Mouse (Mus musculus): ENCODE results near the gene Tek. TPM values are rescaled to one million over a fixed set of nuclear protein-coding genes. Genes with fewer than 3 reads are reported as not detected.
"Not testable (repeated sequence)": the region's sequence is repeated elsewhere in the genome, so short reads cannot be mapped to it uniquely, and the experiment has no call there.

The Tek gene
- 41.9 and 45.9 TPM in 2 replicates for total RNA-seq (2021)
- long read RNA-seq, experiment 1, full-length matches to known transcripts = 24 of 28 reads
- long read RNA-seq, experiment 1, partial matches to known transcripts = 2 of 28 reads
- long read RNA-seq, experiment 1, other reads (novel, unspliced or antisense) = 2 of 28 reads
- long read RNA-seq, experiment 2, full-length matches to known transcripts = 14 of 19 reads
- long read RNA-seq, experiment 2, partial matches to known transcripts = 4 of 19 reads
- long read RNA-seq, experiment 2, other reads (novel, unspliced or antisense) = 1 of 19 reads

- no peak for DNase-seq
These were observed at the start of gene Tek for GRCm38 (mm10) chr4:94738838-94739731. TSS of gene Tek (plus strand) at chr4:94739289.

DNA sequence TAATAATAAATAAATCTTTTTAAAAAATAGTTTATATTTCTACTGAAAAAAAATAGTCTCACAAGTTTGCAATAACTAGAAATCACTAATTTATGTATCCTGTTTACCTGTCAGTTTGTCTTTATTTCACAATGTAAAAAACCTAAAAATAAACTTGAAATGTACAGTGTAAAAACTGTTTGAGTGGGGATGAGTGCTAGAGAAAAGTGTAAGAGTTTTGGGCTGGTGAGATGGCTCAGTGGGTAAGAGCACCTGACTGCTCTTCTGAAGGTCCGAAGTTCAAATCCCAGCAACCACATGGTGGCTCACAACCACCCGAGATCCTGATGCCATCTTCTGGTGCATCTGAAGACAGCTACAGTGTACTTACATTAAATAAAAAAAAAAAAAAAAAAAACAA, 49.3 kb upstream of the Tek start:
- not testable (repeated sequence) for DNase-seq

- no peak for DNase-seq
These were observed 48.0 kb upstream of the Tek start for GRCm38 (mm10) chr4:94691078-94691477.

GRCm38 (mm10) chr4:94692175-94692574, 46.9 kb upstream of the Tek start:
- no peak for DNase-seq

DNA sequence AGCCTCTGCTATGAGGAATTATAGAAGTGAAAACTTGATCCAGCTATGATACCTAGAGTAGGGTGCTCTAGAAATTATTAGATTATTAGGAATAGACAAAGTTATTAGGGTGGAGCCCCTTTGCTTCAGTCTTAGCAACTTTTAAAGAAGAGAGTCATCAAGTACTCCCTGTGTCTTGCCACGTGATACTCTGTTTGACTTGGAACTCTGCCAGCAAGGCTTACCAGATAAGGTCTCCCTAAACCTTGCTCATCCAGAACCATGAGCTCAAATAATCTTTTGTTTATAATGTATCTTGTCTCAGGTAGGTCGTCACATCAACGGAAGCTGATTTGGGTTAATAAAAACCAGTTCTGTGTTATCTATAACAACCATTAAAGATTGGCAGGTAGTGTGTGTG, 42.7 kb upstream of the Tek start:
- no peak for DNase-seq

GRCm38 (mm10) chr4:94711002-94711401, 28.1 kb upstream of the Tek start:
- no peak for DNase-seq

- no peak for DNase-seq
These were observed 27.7 kb upstream of the Tek start for GRCm38 (mm10) chr4:94711426-94711825.

DNA sequence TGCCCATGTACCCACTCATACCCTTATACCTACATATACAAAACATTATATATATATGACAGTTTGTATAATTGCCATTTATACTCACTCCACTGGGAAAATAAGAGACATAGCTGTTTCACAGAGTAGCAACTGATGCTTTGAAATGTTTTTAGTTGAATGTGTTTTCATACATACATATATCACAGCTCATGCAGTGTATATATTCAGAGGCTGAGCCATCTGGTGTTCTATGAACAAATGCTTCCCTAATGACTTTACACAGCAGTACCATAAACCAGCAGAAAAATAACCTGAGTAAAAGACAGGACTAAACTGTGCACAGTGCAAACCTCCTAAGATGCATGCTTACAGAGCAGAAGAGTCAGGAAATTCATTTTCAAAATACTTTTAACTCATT, 25.3 kb upstream of the Tek start:
- no peak for DNase-seq

- peak; percentile 25 for DNase-seq
These were observed 23.9 kb upstream of the Tek start for GRCm38 (mm10) chr4:94715166-94715565.

DNA sequence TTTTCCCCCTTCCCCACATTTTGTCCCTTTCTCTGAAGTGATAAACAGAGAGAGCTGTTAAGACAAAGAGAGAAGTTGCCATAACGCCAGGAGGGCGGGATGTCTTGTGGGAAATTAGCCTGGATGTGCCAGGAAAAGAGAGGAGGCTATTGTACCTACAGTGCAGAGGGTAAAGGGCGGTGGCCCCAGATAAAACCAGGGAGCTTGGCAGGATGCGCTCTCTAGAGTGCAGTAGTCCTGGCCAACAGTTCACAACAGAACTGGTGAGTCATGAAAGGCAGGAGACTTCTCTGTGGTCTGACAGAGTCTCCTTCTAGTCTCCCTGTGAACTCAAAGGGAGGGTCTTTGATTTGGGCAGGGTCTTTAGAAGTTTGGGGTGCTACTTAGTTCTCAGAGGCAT, 13.3 kb upstream of the Tek start:
- peak; percentile 14 for DNase-seq

- no peak for DNase-seq
These were observed 6.4 kb upstream of the Tek start for GRCm38 (mm10) chr4:94732721-94733120.

- DNase-seq = no peak
These were observed 1.5 kb upstream of the Tek start for GRCm38 (mm10) chr4:94737326-94738295.

GRCm38 (mm10) chr4:94741824-94742223, 2.7 kb downstream of the Tek start:
- DNase-seq = no peak

DNA sequence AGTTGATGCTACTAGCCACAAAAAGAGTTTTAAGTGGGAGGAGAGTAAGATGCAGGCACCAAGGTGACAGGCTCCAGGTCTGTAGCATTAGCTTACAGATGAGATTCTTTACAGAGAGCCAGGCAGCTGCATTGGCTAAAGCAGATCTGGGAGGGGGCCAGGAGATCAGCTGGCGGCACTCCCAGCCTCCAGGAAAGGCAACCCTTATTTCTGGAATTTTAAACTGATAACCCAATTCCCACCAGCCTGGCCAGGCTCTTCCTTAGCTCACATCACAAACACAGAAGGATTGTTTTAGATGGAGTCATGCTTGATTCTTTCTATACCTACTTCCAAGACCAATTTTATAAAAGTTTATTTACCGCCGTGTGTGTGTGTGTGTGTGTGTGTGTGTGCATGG, 6.7 kb downstream of the Tek start:
- DNase-seq = peak; percentile 17

- DNase-seq = peak; percentile 40
These were observed 7.3 kb downstream of the Tek start for GRCm38 (mm10) chr4:94746387-94746811.

DNA sequence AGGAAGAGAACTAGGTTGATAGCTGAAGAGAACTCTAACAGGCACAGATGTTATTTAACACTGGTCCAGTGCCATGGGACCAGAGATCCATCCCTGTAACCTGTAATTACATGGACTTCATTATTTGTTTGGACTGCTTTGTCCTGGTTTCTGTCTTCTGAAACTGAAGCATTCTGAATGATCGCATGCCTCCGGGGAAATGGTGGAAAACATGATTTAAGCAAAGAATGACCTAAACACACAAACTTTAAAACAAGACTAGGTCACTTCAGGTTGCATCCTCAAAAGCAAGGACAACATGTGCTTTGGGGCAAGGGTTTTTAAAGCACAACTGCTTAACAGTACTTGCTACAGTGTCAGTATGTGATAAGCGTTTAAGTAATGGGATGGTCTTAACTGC, 8.2 kb downstream of the Tek start:
- no peak for DNase-seq

GRCm38 (mm10) chr4:94752512-94752911, 13.4 kb downstream of the Tek start:
- peak; percentile 59 for DNase-seq

- DNase-seq = no peak
These were observed 26.1 kb downstream of the Tek start for GRCm38 (mm10) chr4:94765217-94765616.

DNA sequence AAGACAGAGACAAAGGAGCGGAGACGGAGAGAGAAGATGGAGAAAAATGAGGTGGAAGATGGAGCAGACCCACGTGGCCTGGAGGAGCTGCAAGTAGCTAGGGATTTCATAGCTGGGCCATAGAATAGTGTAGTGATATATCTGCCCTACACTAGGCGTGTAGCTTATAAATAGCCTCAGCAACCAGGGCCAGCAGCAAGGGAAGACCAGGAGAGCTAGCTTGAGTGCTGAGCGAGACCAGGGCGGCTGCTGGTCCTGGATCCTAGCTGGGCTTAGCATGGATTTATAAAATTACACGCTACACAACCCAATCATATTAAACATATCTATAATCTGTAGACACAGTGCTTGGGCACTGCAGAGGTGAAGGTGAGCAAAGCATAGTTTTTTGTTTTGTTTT, 27.1 kb downstream of the Tek start:
- DNase-seq = no peak

GRCm38 (mm10) chr4:94768624-94769023, 29.5 kb downstream of the Tek start:
- no peak for DNase-seq

DNA sequence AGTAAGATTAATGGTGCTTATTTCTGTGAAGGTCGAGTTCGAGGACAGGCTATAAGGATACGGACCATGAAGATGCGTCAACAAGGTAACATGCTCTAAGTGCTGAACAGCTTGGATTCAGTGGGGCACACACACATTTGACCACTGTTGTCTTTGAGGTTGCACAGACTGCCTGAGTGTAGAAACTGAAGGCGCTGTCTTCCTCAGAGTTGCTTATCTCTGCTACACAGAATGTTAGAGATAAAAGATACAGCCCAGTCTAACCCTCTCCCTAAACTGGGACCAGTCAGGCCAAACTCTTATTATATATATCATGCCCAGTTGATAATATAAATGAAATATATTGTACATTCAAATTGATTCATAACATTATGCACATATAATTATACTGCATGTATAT, 42.0 kb downstream of the Tek start:
- DNase-seq = no peak

DNA sequence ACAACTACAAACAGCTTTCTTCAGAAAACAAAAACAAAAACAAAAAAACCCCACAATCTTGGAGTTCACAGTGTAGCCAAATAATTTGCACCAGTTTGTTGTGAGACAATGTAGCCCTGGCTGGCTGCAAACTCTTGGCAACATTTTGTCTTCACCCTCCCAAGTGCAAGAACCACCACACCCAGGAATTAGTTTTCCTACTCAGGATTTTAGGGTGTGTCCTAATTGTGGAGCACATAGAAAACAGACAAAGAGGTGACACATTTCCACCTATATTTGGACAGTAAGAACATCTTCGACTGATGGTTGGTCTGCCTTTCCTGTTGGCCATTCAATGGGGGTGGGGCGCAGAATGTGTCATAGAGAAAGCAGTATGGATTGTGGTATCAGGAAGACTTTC, 46.8 kb downstream of the Tek start:
- no peak for DNase-seq

Measured in adrenal gland, postnatal 14 days (tissue).